Mouse (Mus musculus): ENCODE measurements around the gene Pias3.
"Not testable (repeated sequence)": the region's sequence is repeated elsewhere in the genome, so short reads cannot be mapped to it uniquely, and the experiment has no call there.

The Pias3 gene

GRCm38 (mm10) chr3:96728634-96729402 is 32.6 kb downstream of the Pias3 start:
- no peak for DNase-seq (ENCODE audit: low spot score in 2 of 2)

GRCm38 (mm10) chr3:96729403-96729784 is 33.2 kb downstream of the Pias3 start:
- DNase-seq (ENCODE audit: low spot score in 2 of 2) = no peak

GRCm38 (mm10) chr3:96730785-96731184 is 34.6 kb downstream of the Pias3 start:
- no peak for DNase-seq (ENCODE audit: low spot score in 2 of 2)

GRCm38 (mm10) chr3:96733984-96734383 is 37.8 kb downstream of the Pias3 start:
- DNase-seq (ENCODE audit: low spot score in 2 of 2) = no peak

- DNase-seq (ENCODE audit: low spot score in 2 of 2) = no peak
These were observed 39.0 kb downstream of the Pias3 start for GRCm38 (mm10) chr3:96735200-96735599.

- no peak for DNase-seq (ENCODE audit: low spot score in 2 of 2)
These were observed 41.0 kb downstream of the Pias3 start for GRCm38 (mm10) chr3:96737013-96737740.

- no peak for DNase-seq (ENCODE audit: low spot score in 2 of 2)
These were observed 41.8 kb downstream of the Pias3 start for GRCm38 (mm10) chr3:96737995-96738394.

GRCm38 (mm10) chr3:96740279-96740678 is 44.1 kb downstream of the Pias3 start:
- DNase-seq (ENCODE audit: low spot score in 2 of 2) = not testable (repeated sequence)

- DNase-seq (ENCODE audit: low spot score in 2 of 2) = no peak
These were observed 48.2 kb downstream of the Pias3 start for GRCm38 (mm10) chr3:96744348-96744747.

GRCm38 (mm10) chr3:96746829-96747228 is 50.6 kb downstream of the Pias3 start:
- DNase-seq (ENCODE audit: low spot score in 2 of 2) = no peak

Data from urinary bladder, postnatal 4 days (tissue).